Comparison of ENCODE assay signal across 8 mouse cellular contexts in the genomic region with DNA sequence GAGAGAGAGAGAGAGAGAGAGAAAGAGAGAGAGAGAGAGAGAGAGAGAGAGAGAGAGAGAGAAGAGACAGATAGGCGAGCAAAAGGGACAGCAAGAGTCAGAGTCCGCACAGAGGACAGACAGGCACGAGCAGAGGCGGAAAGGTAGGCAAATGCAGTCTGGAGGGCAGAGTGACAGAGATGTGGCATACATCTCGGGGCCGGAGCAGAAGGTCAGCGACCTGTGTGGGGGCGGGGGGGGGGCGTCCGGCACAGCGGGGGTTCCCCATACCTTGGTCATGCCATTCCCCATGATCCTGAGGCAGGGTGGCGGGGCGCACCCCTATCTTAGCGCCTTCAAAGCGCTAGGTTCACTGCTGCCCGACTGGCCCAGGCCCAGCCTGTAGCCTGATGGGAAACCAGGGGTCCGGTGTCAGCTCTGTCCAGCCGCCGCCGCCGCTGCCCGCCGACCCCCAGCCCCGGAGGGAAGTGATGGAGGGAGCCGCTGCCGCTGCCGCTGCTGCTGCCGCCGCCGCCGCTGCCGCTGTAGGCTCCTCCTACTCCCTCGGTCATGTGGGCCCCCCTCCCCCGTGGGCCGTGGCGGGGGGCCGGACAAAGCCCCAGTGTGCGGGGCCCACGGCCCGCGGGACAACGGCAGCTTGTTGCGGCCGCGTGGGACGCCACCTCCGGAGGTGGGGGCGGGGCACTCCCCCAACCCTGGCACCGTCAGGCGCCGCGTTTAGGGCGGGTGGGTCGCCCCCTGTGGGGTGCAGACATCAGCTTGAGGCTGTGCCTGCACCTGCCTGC. TPM values are rescaled to one million over a fixed set of nuclear protein-coding genes. Genes with fewer than 3 reads are reported as not detected.
A peak's percentile ranks its signal among the peaks of the same experiment; 100 is the strongest.
DNase-seq lines count a peak whose midpoint lies in the region; ATAC-seq lines count a peak whose summit lies in the region.

Gene Dusp15 (minus strand): TSS at position 634 of the 785 bp plus-strand sequence.

- DNase-seq in adrenal gland, postnatal 10 days, result peak; percentile 62
- DNase-seq in adrenal gland, postnatal 4 days (ENCODE audit: low spot score in 2 of 2), result no peak
- DNase-seq in cerebellum, adult 11 months, result peak; percentile 59
- DNase-seq in right cerebral cortex, postnatal 10 days (ENCODE audit: low spot score in 2 of 2), result peak; percentile 73 to 80
- no peak for DNase-seq in urinary bladder, postnatal 4 days (ENCODE audit: low spot score in 2 of 2)

- 0 out of 2 replicates have a peak, but pooled peaks cover 7% of the 10 kb centered on the region for H3K27me3 ChIP-seq in forebrain, embryonic 16.5 days (replicated peaks; ENCODE audit: control insufficient read depth, insufficient read depth, low read length)
- peaks cover 74% of the 10 kb centered on the region for H3K27me3 ChIP-seq in kidney, embryonic 15.5 days
- peaks cover 57% of the 10 kb centered on the region for H3K27me3 ChIP-seq in limb, embryonic 15.5 days

- WGBS in forebrain, embryonic 16.5 days, result under 1% methylated on average over 53 of the region's 54 CpGs
- under 1% methylated on average over 54 of the region's 54 CpGs for WGBS in kidney, embryonic 15.5 days
- WGBS in limb, embryonic 15.5 days, result 1% methylated on average over 47 of the region's 54 CpGs

- peak within 1 kb of the TSS; percentile 62 for H3K27ac ChIP-seq in forebrain, embryonic 16.5 days (ENCODE audit: low read length)
- H3K27ac ChIP-seq in kidney, embryonic 15.5 days, result 0 out of 2 replicates have a peak within 1 kb of the TSS, but pooled peaks have one; percentile 28
- no peak within 1 kb of the TSS for H3K27ac ChIP-seq in limb, embryonic 15.5 days

- H3K9me3 ChIP-seq in forebrain, embryonic 16.5 days (ENCODE audit: control insufficient read depth, low read length), result no peaks in the 10 kb centered on the region
- H3K9me3 ChIP-seq in kidney, embryonic 15.5 days (replicated peaks), result no peaks in the 10 kb centered on the region
- H3K9me3 ChIP-seq in limb, embryonic 15.5 days, result no peaks in the 10 kb centered on the region

- ATAC-seq in forebrain, embryonic 16.5 days, result peak; percentile 84
- peak; percentile 57 for ATAC-seq in kidney, embryonic 15.5 days (replicated peaks; ENCODE audit: low FRiP score)
- 0 out of 2 replicates have a peak, but pooled peaks have one; percentile 64 for ATAC-seq in limb, embryonic 15.5 days (ENCODE audit: insufficient number of reproducible peaks, low FRiP score, low TSS enrichment, low read depth)

- peaks cover 18% of the 10 kb centered on the region for H3K4me1 ChIP-seq in forebrain, embryonic 16.5 days (replicated peaks; ENCODE audit: control insufficient read depth, insufficient read depth, low read length)
- H3K4me1 ChIP-seq in kidney, embryonic 15.5 days, result peaks cover 27% of the 10 kb centered on the region
- peaks cover 13% of the 10 kb centered on the region for H3K4me1 ChIP-seq in limb, embryonic 15.5 days

- peak within 1 kb of the TSS; percentile 84 for H3K4me3 ChIP-seq in forebrain, embryonic 16.5 days (replicated peaks; ENCODE audit: low read length)
- peak within 1 kb of the TSS; percentile 61 for H3K4me3 ChIP-seq in kidney, embryonic 15.5 days (replicated peaks)
- peak within 1 kb of the TSS; percentile 58 for H3K4me3 ChIP-seq in limb, embryonic 15.5 days

- no peaks in the 10 kb centered on the region for H3K36me3 ChIP-seq in forebrain, embryonic 16.5 days (ENCODE audit: control insufficient read depth, insufficient read depth)
- no peaks in the 10 kb centered on the region for H3K36me3 ChIP-seq in kidney, embryonic 15.5 days
- H3K36me3 ChIP-seq in limb, embryonic 15.5 days, result no peaks in the 10 kb centered on the region

- peak within 1 kb of the TSS; percentile 89 for H3K4me2 ChIP-seq in forebrain, embryonic 16.5 days (ENCODE audit: low read length)
- H3K4me2 ChIP-seq in kidney, embryonic 15.5 days, result peak within 1 kb of the TSS; percentile 92
- H3K4me2 ChIP-seq in limb, embryonic 15.5 days, result peak within 1 kb of the TSS; percentile 96

- peak within 1 kb of the TSS; percentile 92 for H3K9ac ChIP-seq in forebrain, embryonic 16.5 days (replicated peaks; ENCODE audit: low read depth, low read length)
- H3K9ac ChIP-seq in kidney, embryonic 15.5 days, result peak within 1 kb of the TSS; percentile 57
- peak within 1 kb of the TSS; percentile 41 for H3K9ac ChIP-seq in limb, embryonic 15.5 days

RNA-seq across cellular contexts. Expression of gene Dusp15, which starts in this region (rescaled TPM):
- 1 to 10 TPM; 3.1 to 4.3 TPM for total RNA-seq in adrenal gland, postnatal 10 days (2021)
- 1 to 10 TPM; 3.2 to 6.0 TPM for total RNA-seq in adrenal gland, postnatal 4 days (2021)
- polyA plus RNA-seq in forebrain, embryonic 16.5 days (2015; fragmentation: Nextera tagmentation; extraction: Ambion mirVana), result 6.0 and 8.6 TPM in 2 replicates
- 3.0 and 3.1 TPM in 2 replicates for polyA plus RNA-seq in kidney, embryonic 15.5 days (2015; fragmentation: Nextera tagmentation; extraction: Ambion mirVana)
- polyA plus RNA-seq in limb, embryonic 15.5 days (2015; fragmentation: Nextera tagmentation; extraction: Ambion mirVana), result 0.36 and 0.38 TPM in 2 replicates

Comparison
In these comparisons a context has a peak if more than half of its experiments do, and no peak if none do; other contexts are left out.
1. DNase-seq: peak in adrenal gland, postnatal 10 days (single experiment), cerebellum, adult 11 months (single experiment) and right cerebral cortex, postnatal 10 days (2 of 2); none in adrenal gland, postnatal 4 days (0 of 2) and urinary bladder, postnatal 4 days (0 of 2).
2. Peak in ATAC-seq, H3K4me3 ChIP-seq, H3K9ac ChIP-seq and H3K4me2 ChIP-seq in limb, embryonic 15.5 days; RNA of the gene not detected or under 1 TPM.
3. H3K9ac ChIP-seq: peak in every context shown above with its lines; median percentile 92 in forebrain, embryonic 16.5 days; 57 in kidney, embryonic 15.5 days; 41 in limb, embryonic 15.5 days.
4. Peak in every context shown above with its lines, with median percentiles within 50 percentile points of each other: ATAC-seq, H3K4me2 ChIP-seq and H3K4me3 ChIP-seq.